Mouse (Mus musculus) neural tube, embryonic 13.5 days (tissue): Measurements from ENCODE around the gene Man1a. TPM values are rescaled to one million over a fixed set of nuclear protein-coding genes. Genes with fewer than 3 reads are reported as not detected.

Source experiments
- ATAC-seq: fragments of 200-750 bp; cut with Nextera tagmentation; 2 replicates; pipeline ENCODE4 v1.8.0; 2017; ENCODE audit warnings: low read depth, mild to moderate bottlenecking, moderate TSS enrichment, moderate library complexity
- H3K27ac ChIP-seq: fragments of 300-500 bp; sonication (generic); replicated peaks from 2 replicates; pipeline ENCODE4 v1.5.1; 2015; ENCODE audit warnings: moderate library complexity, mild to moderate bottlenecking, inconsistent platforms
- H3K27me3 ChIP-seq: fragments of 300-500 bp; sonication (generic); 2 replicates; pipeline ENCODE4 v1.6.1; 2015; ENCODE audit warnings: mild to moderate bottlenecking, inconsistent platforms
- H3K36me3 ChIP-seq: fragments of 300-500 bp; sonication (generic); 2 replicates; pipeline ENCODE4 v1.6.1; 2015; ENCODE audit warnings: mild to moderate bottlenecking, inconsistent platforms
- H3K4me1 ChIP-seq: fragments of 300-500 bp; sonication (generic); replicated peaks from 2 replicates; pipeline ENCODE4 v1.6.1; 2015; ENCODE audit warnings: inconsistent platforms
- H3K4me2 ChIP-seq: fragments of 300-500 bp; sonication (generic); 2 replicates; pipeline ENCODE4 v1.6.1; 2015; ENCODE audit warnings: inconsistent platforms, mild to moderate bottlenecking, moderate library complexity
- H3K4me3 ChIP-seq: fragments of 300-500 bp; sonication (generic); 2 replicates; pipeline ENCODE4 v1.5.1; 2015; ENCODE audit warnings: mild to moderate bottlenecking, inconsistent platforms
- H3K9ac ChIP-seq: fragments of 300-500 bp; sonication (generic); 2 replicates; pipeline ENCODE4 v1.6.1; 2015; ENCODE audit warnings: moderate library complexity, mild to moderate bottlenecking, inconsistent platforms
- H3K9me3 ChIP-seq: fragments of 300-500 bp; sonication (generic); 2 replicates; pipeline ENCODE4 v1.6.1; 2016; ENCODE audit warnings: inconsistent platforms
- WGBS: fragments of 180-500 bp; shearing (Covaris S2); methylation state at CpG from one replicate; pipeline ENCODE4 v1.1.7; 2015; 5-methylcytosine and 5-hydroxymethylcytosine counted together
- polyA plus RNA-seq: library from polyadenylated mRNA; unstranded; fragments of >200 nt; fragmentation: Nextera tagmentation; extraction: Ambion mirVana; gene quantifications from 2 replicates; pipeline ENCODE4 v1.2.1, GENCODE M21; 2015

The Man1a gene
- polyA plus RNA-seq, 1 experiment from 2014 or later = 3.1 TPM

DNA sequence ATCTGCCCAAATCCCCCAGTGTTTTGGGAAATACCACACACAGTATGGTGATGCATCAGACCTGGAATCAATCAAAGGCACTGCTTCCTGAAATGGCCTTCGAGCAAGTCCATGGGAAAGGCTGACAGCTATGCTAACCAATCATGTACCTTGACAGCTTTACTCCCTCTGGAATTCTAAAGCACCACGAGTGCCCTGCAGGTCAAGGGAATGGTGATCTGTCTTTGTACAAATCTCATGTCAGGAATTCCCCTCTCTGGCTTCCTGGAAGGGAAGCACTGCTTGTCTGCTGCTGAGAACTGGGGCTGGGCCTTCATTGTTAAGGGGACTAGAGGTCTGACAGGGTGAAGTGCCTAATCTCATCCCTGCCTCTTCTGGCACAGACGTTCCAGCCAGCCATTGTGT lies 17.3 kb downstream of the Man1a start:
- Histone ChIP-seq H3K9ac (no peak overlapping the region), H3K27me3 (no peaks in the 10 kb centered on the region), H3K36me3 (no peaks in the 10 kb centered on the region), H3K9me3 (no peaks in the 10 kb centered on the region), H3K4me1 (no peaks in the 10 kb centered on the region), H3K27ac (no peak overlapping the region), H3K4me3 (no peak overlapping the region), H3K4me2 (no peak overlapping the region)
- 5% methylated on average over 3 of the region's 3 CpGs for WGBS
- peak; percentile 43 for ATAC-seq

- H3K4me2 ChIP-seq = no peak overlapping the region
- no peaks in the 10 kb centered on the region for H3K36me3 ChIP-seq
- H3K4me1 ChIP-seq = no peaks in the 10 kb centered on the region
- H3K9me3 ChIP-seq = no peaks in the 10 kb centered on the region
- H3K27me3 ChIP-seq = no peaks in the 10 kb centered on the region
- no peak overlapping the region for H3K4me3 ChIP-seq
- no peak overlapping the region for H3K27ac ChIP-seq
- WGBS = 71% methylated on average over 3 of the region's 3 CpGs
- no peak overlapping the region for H3K9ac ChIP-seq
- no peak for ATAC-seq
Observed at GRCm38 (mm10) chr10:54058657-54059056, 17.8 kb downstream of the Man1a start.

GRCm38 (mm10) chr10:54054188-54054587 lies 22.2 kb downstream of the Man1a start:
- no peak overlapping the region for H3K27ac ChIP-seq
- no peaks in the 10 kb centered on the region for H3K36me3 ChIP-seq
- no peaks in the 10 kb centered on the region for H3K9me3 ChIP-seq
- ATAC-seq = no peak
- no peaks in the 10 kb centered on the region for H3K27me3 ChIP-seq
- H3K4me3 ChIP-seq = no peak overlapping the region
- H3K4me2 ChIP-seq = no peak overlapping the region
- H3K4me1 ChIP-seq = no peaks in the 10 kb centered on the region
- 84% methylated on average over 4 of the region's 4 CpGs for WGBS
- H3K9ac ChIP-seq = no peak overlapping the region

- H3K4me1 ChIP-seq = no peaks in the 10 kb centered on the region
- H3K9me3 ChIP-seq = no peaks in the 10 kb centered on the region
- no peak for ATAC-seq
- no peak overlapping the region for H3K9ac ChIP-seq
- WGBS = 82% methylated on average over 4 of the region's 4 CpGs
- no peak overlapping the region for H3K4me2 ChIP-seq
- no peak overlapping the region for H3K4me3 ChIP-seq
- H3K27ac ChIP-seq = no peak overlapping the region
- no peaks in the 10 kb centered on the region for H3K36me3 ChIP-seq
- H3K27me3 ChIP-seq = no peaks in the 10 kb centered on the region
Observed at GRCm38 (mm10) chr10:54047885-54048284, 28.5 kb downstream of the Man1a start.

DNA sequence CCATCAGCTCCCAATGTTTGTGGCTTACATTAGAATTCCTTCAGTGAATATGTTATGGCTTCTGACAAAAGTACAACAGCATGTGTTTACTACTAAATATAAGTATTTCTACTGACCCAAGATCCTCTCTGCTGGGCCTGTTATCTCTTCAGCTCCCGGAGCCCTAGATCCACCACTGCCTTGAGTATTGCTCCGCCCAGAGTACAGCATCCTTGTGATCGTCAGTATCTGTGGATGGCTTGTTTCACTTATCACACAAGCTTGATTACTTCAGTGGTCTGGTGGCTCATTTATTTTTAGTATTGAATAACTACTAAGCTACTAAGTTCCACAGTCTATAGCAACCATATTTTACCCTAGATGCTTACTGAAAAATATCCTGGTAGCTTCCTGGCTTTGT lies 33.1 kb downstream of the Man1a start:
- Histone ChIP-seq H3K4me3 (no peak overlapping the region), H3K9me3 (no peaks in the 10 kb centered on the region), H3K27me3 (no peaks in the 10 kb centered on the region), H3K4me1 (no peaks in the 10 kb centered on the region), H3K36me3 (no peaks in the 10 kb centered on the region), H3K27ac (no peak overlapping the region), H3K4me2 (no peak overlapping the region), H3K9ac (no peak overlapping the region)
- no peak for ATAC-seq
- WGBS = 89% methylated on average over 3 of the region's 3 CpGs

DNA sequence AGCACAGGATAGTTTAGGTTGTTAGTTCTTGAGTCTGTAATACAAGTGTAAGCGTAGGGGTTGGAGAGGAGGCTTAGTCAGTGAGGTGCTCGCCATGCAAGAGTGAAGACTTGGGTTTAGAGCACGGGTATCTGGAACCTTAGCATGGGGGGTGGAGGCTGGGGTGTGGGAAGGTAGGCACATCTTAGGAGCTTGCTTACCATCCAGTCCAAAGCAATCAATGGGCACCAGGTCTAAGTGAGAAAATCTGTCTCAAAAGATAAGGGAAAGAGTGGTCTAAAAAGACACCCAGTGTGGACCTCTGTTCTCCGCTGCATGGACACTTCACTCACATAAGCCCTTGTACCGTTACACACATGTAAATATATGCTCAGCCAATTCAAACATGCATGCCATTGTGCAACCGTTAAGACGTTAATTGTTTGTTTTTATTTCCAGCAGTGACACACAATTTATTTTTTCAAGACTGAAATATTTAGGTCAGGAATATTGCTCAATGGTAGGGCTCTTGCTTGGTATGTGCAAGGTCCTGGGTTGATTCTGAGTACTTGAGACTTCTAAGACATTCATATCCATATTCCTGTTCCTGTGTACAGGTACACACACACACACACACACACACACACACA lies 34.1 kb downstream of the Man1a start:
- H3K36me3 ChIP-seq = no peaks in the 10 kb centered on the region
- no peaks in the 10 kb centered on the region for H3K27me3 ChIP-seq
- no peak overlapping the region for H3K4me3 ChIP-seq
- no peaks in the 10 kb centered on the region for H3K4me1 ChIP-seq
- ATAC-seq = no peak
- H3K9ac ChIP-seq = no peak overlapping the region
- no peaks in the 10 kb centered on the region for H3K9me3 ChIP-seq
- H3K27ac ChIP-seq = no peak overlapping the region
- H3K4me2 ChIP-seq = no peak overlapping the region
- 84% methylated on average over 7 of the region's 7 CpGs for WGBS

DNA sequence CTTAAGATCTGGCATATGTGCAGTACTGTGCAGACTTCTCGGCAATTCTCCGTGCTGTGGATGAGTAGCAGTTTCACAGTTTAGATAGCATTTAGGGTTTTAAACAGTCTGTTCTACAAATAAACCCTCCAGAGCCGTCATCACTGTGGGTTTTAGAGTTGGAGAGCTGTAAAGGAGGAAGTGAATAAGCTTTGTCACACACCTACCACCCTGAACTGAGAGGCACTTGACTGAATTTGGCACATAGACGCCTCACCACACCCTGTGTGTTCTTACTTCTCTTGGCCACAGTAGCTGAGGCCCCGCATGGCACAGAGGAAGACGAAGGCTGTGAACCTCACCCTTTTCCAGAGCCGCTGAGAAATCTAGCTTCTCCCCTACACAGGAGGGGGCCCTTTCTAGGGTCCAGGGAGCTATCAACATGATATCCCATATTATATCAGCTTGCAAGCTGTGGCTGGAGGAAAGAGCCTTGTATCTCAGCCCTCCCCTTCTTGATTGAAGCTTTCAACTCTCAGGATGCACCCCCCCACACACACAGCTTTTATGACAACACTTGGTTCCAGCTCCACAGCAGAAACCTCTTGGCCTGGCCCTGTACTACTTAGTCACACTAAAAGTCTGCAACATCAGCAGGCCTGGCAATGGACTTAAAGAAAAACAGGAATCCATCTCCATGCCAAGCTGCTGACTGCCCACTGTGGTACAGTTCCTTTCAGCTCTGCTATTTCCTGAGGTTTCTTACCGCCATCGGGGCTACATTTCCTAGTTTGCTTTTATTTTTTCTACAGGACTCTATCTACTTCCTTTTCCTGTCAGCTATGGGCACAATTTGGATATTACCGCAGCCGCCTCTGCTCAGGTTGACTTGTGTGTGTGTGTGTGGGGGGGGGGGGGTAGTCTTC lies 35.9 kb downstream of the Man1a start:
- Histone ChIP-seq H3K27ac (no peak overlapping the region), H3K4me3 (no peak overlapping the region), H3K9ac (no peak overlapping the region), H3K36me3 (no peaks in the 10 kb centered on the region), H3K4me1 (no peaks in the 10 kb centered on the region), H3K9me3 (no peaks in the 10 kb centered on the region), H3K4me2 (no peak overlapping the region), H3K27me3 (no peaks in the 10 kb centered on the region)
- ATAC-seq = no peak
- WGBS = 83% methylated on average over 11 of the region's 11 CpGs

GRCm38 (mm10) chr10:54039754-54040153 lies 36.7 kb downstream of the Man1a start:
- Histone ChIP-seq H3K4me3 (no peak overlapping the region), H3K4me1 (no peaks in the 10 kb centered on the region), H3K27ac (no peak overlapping the region), H3K9ac (no peak overlapping the region), H3K27me3 (no peaks in the 10 kb centered on the region), H3K9me3 (no peaks in the 10 kb centered on the region), H3K4me2 (no peak overlapping the region), H3K36me3 (no peaks in the 10 kb centered on the region)
- no peak for ATAC-seq
- WGBS = 90% methylated on average over 4 of the region's 4 CpGs

DNA sequence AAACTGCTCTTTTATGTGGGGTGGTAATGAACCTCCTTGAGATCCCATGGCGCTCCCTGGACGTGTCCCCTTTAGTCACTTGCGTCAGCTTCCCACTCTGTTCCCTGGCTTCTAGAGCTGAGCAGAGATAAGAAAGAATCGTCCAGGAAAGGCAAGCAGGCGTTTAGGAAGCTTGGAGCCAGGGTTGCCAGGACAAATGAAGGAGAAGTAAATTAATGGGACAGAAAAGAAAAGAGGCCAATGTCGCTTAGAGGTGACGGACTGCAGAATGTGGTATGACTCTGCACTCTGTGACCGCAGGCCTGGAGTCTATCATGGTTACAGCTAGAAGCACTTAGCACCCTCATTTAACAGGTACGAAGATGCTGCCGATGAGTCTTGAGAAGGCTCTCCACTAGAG lies 37.7 kb downstream of the Man1a start:
- H3K4me1 ChIP-seq = no peaks in the 10 kb centered on the region
- H3K4me3 ChIP-seq = no peak overlapping the region
- no peak for ATAC-seq
- H3K27me3 ChIP-seq = no peaks in the 10 kb centered on the region
- H3K27ac ChIP-seq = no peak overlapping the region
- H3K9me3 ChIP-seq = no peaks in the 10 kb centered on the region
- whole genome bisulfite sequencing = 84% methylated on average over 10 of the region's 10 CpGs
- H3K36me3 ChIP-seq = no peaks in the 10 kb centered on the region
- no peak overlapping the region for H3K9ac ChIP-seq
- H3K4me2 ChIP-seq = no peak overlapping the region

DNA sequence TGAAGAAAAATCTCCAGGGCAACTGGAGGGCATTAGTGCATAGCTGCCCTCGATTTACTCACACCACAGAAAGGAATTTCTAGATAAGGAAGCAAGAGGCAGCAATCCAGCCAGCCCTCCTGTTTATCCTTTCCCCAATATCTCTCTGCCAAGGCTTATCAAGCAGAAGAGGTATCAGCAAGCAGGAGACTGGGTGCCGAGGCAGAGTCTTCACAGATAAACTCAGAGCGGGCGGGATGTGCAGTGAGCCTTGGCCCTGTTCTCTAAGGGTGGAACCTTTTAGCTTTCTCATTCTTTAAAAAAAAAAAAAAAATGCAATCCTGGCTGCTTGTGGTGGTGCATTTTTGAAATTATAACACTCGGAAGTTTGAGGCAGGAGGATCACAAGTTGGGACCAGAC lies 38.2 kb downstream of the Man1a start:
- no peaks in the 10 kb centered on the region for H3K9me3 ChIP-seq
- no peaks in the 10 kb centered on the region for H3K36me3 ChIP-seq
- no peak for ATAC-seq
- H3K9ac ChIP-seq = no peak overlapping the region
- no peak overlapping the region for H3K4me3 ChIP-seq
- H3K4me2 ChIP-seq = no peak overlapping the region
- H3K27ac ChIP-seq = no peak overlapping the region
- no peaks in the 10 kb centered on the region for H3K4me1 ChIP-seq
- no peaks in the 10 kb centered on the region for H3K27me3 ChIP-seq
- 95% methylated on average over 5 of the region's 5 CpGs for WGBS

DNA sequence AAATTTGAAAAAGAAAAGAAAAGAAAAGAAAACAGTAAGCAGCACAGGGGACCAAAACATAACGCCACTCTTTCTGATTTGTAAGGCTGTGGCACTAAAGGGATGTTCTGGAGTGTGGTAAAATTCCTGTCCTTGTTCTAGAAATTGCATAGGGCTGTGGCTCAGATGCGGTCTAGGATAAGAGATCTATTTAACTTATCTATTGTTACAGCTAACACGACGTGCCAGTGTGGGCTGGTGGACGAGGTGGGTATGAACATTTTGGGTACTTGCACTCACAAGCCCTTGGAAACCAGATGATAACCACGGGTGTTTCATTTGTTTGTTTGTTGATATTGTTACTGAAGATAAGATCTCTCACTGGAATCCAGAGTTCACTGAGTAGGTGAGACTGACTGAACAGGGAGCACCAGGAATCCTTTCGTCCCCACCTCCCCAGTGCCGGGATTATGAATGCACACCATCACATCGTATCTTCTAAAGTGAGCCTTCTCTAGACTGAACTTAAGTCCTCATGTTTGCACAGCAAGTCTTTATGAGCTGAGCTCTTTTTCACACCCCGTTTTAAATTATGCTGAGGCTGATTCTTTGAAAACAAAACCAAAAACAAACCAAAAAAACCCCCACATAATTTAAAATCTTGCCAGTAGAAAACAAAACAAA lies 38.9 kb downstream of the Man1a start:
- Histone ChIP-seq H3K9ac (no peak overlapping the region), H3K4me2 (no peak overlapping the region), H3K4me3 (no peak overlapping the region), H3K4me1 (no peaks in the 10 kb centered on the region), H3K27ac (no peak overlapping the region), H3K9me3 (no peaks in the 10 kb centered on the region), H3K27me3 (no peaks in the 10 kb centered on the region), H3K36me3 (no peaks in the 10 kb centered on the region)
- WGBS = 85% methylated on average over 10 of the region's 10 CpGs
- ATAC-seq = no peak

DNA sequence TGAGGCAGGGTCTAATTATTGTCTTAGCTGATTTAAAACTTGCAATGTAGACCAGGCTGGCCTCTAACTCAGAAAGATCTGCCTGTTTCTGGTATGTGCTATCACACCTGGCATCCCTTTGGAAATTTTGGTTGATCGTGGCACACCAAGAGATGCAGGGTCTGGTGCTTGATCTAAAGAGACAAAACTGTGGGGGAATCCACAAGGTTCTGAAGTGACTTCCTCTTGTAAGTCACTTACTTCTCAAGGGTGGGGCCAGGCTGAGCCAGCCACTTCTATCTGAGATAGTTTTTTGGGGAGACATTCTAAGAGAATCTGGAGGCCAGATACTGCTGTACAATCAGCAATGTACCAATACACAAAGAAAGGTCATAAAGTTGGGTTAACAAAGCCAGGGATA lies 40.8 kb downstream of the Man1a start:
- H3K4me3 ChIP-seq = no peak overlapping the region

More for the DNA sequence above, 40.8 kb downstream of the Man1a start:
- 96% methylated on average over 1 of the region's 1 CpGs for WGBS
- ATAC-seq = no peak
- no peak overlapping the region for H3K4me2 ChIP-seq
- no peaks in the 10 kb centered on the region for H3K9me3 ChIP-seq
- H3K27me3 ChIP-seq = no peaks in the 10 kb centered on the region
- no peaks in the 10 kb centered on the region for H3K36me3 ChIP-seq
- H3K27ac ChIP-seq = no peak overlapping the region
- no peak overlapping the region for H3K9ac ChIP-seq
- H3K4me1 ChIP-seq = no peaks in the 10 kb centered on the region
